ENCODE assay signal across 9 mouse cellular contexts in genomic region chr4:139211975-139212831, GRCm38 (mm10). TPM values are rescaled to one million over a fixed set of nuclear protein-coding genes. Genes with fewer than 3 reads are reported as not detected.
DNase-seq lines count a peak whose midpoint lies in the region; ATAC-seq lines count a peak whose summit lies in the region.
"Had no signal": no experiment of that assay in that cellular context is flagged by ENCODE, and none has a peak within 500 bp of the region (broad histone marks: within the 10 kb centered on the region; RNA-seq: fewer than 3 reads in every experiment).

No protein-coding gene starts in this region.

- DNase-seq in adrenal gland, adult 2 months: peak; percentile 10
- no peak for DNase-seq in adrenal gland, postnatal 10 days
- DNase-seq in left cerebral cortex, postnatal 4 days: peak; percentile 21
- DNase-seq in left cerebral cortex, adult 8-10 months (ENCODE audit: low spot score in 2 of 2): no peak
- peak; percentile 59 for DNase-seq in kidney, postnatal 10 days
- no peak for DNase-seq in adrenal gland, postnatal 4 days (ENCODE audit: low spot score in 2 of 2)
- DNase-seq in MN1 (ENCODE audit: low spot score): no peak
- DNase-seq: cerebellum, adult 2 months had no signal

- peak; percentile 78 for ATAC-seq in megakaryocyte-erythroid progenitor cell, adult 5-6 weeks (replicated peaks; ENCODE audit: low FRiP score, low TSS enrichment, poor library complexity, severe bottlenecking)

- intact Hi-C loops in left cerebral cortex, postnatal 4 days (cut with DNase I): no loop called here

RNA-seq across cellular contexts. Expression of gene Capzb, which starts 19.5 kb away (rescaled TPM):
- total RNA-seq in adrenal gland, adult 2 months (2021): 100 to 1,000 TPM; 312 to 392 TPM
- polyA plus RNA-seq in adrenal gland, adult 2 months (2012; rRNA removed): 140 and 199 TPM in 2 replicates
- total RNA-seq in adrenal gland, postnatal 10 days (2021): 100 to 1,000 TPM; 323 to 342 TPM
- total RNA-seq in left cerebral cortex, postnatal 4 days (2021): 100 to 1,000 TPM; 298 to 302 TPM
- total RNA-seq in left cerebral cortex, adult 8-10 months (2022): 100 to 1,000 TPM; 310 to 345 (median 321) TPM
- 216 and 230 TPM in 2 replicates for total RNA-seq in megakaryocyte-erythroid progenitor cell, adult 5-6 weeks (2014; fragmentation: Nextera tagmentation)
- total RNA-seq in megakaryocyte-erythroid progenitor cell, adult 5-6 weeks (2017): 90.1 and 113 TPM in 2 replicates
- 100 to 1,000 TPM; 343 to 361 TPM for total RNA-seq in adrenal gland, postnatal 4 days (2021)

Comparison
In these comparisons a context has a peak if more than half of its experiments do, and no peak if none do; other contexts are left out.
1. DNase-seq: peak in adrenal gland, adult 2 months (single experiment), left cerebral cortex, postnatal 4 days (single experiment) and kidney, postnatal 10 days (single experiment); none in adrenal gland, postnatal 10 days (single experiment), left cerebral cortex, adult 8-10 months (0 of 2), adrenal gland, postnatal 4 days (0 of 2) and MN1 (single experiment).